Mouse (Mus musculus): ENCODE measurements around the gene Adcy2.

DNA sequence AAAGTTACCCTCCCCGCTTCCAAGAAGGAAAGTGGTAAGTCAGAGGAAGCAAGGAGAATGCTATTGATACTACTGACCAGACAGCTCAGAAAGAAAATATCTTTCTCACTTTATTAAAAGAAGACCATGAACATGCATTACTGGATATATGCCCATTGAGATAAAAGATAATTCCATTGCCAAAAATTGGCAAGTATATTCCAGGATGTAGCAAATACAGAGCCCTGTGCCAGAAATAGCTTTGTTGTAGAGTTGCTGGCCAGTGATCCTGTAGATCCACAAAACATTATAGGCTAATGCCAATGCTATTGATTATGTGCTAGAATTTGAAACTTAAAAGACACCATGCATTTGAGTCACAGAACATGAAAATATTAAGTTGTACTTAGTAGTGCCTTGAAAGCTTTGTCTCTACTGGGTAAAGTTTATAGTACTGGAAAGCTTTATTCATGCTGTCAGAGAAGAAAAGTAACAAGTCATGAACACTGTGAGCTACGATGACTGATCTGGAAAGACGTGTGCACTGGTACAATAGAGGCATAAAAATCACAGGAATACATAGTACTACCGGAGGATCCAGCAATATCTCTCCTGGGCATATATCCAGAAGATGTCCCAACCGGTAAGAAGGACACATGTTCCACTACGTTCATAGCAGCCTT, 221.2 kb downstream of the Adcy2 start:
- no peak for TF ChIP-seq MAX (IDR thresholded peaks at IDR 0.05)
- no peak for TF ChIP-seq CTCF (IDR thresholded peaks at IDR 0.05; ENCODE audit: control insufficient read depth, insufficient read depth, insufficient read length)
- no peak for TF ChIP-seq MYOD1 (IDR thresholded peaks at IDR 0.05; ENCODE audit: control insufficient read depth, insufficient read length, low read depth)
- no peak for TF ChIP-seq USF1 (IDR thresholded peaks at IDR 0.05; ENCODE audit: low read depth)
- no peak for TF ChIP-seq FOSL1 (IDR thresholded peaks at IDR 0.05; ENCODE audit: insufficient read depth, low read length, poor library complexity, severe bottlenecking)
- TF ChIP-seq MYOG (IDR thresholded peaks at IDR 0.05; ENCODE audit: control insufficient read depth, extremely low read depth, insufficient read length): no peak
